Mouse (Mus musculus): ENCODE data around the gene Acer3. TPM values are rescaled to one million over a fixed set of nuclear protein-coding genes. Genes with fewer than 3 reads are reported as not detected.

Acer3 gene
- total and polyA plus RNA-seq, 3 experiments: 17.2 to 41.7 TPM; not detected in 1

DNA sequence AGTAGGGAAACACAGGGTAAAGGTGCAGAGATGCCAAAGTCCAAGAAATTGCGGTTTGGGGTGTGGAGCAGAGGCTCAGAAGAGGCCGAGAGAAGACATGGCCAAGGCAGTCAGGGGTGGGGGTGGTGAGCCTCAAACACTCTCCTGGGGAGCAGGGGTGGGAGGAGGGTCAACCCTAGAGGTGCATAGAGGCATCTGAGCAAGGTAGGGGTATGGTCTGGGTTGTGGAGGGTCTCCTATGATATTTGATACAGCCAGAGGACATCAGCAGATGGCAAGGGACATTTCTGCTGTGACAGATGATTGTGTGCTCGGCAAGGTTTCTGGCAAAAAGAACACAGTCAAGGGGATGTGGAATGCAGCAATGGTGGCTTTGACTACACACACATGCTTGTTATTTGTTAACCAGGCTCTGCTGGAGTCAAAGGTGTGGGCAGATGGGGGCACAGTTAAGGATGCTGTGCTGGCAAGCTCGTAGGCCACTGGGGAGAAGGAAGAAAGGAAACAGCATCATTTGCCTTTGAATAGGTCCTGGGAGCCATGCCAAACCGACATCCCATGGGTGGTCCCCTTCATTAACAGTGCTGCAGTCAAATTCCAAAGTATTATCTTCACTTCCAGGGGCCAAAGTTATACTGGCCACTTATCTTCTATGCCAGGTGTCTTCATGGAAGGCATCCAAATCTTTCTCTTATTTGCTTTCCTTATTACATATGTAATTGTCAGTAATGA, 2.4 kb upstream of the Acer3 start (continued):
- TF ChIP-seq CTCF (IDR thresholded peaks at IDR 0.05 in 2 of 3, conservative IDR thresholded peaks at IDR 0.05 in 1 of 3; ENCODE audit: control insufficient read depth in 1 of 3, insufficient read depth in 1 of 3, low read depth in 2 of 3, low read length in 3 of 3, poor library complexity in 1 of 3, severe bottlenecking in 1 of 3): no peak
- no peak for TF ChIP-seq ZKSCAN1 (IDR thresholded peaks at IDR 0.05; ENCODE audit: low read depth, low read length)
- TF ChIP-seq TAL1 (IDR thresholded peaks at IDR 0.05; ENCODE audit: low read length): peak; percentile 78
- TF ChIP-seq JUND (IDR thresholded peaks at IDR 0.05; ENCODE audit: low read depth, low read length): no peak
- no peak for TF ChIP-seq MYC (IDR thresholded peaks at IDR 0.05; ENCODE audit: low read depth, low read length)
- no peak for TF ChIP-seq POLR2A (IDR thresholded peaks at IDR 0.05; ENCODE audit: control insufficient read depth in 1 of 2, insufficient read depth in 1 of 2, low read depth in 1 of 2, low read length in 2 of 2, poor library complexity in 1 of 2)
- no peak for TF ChIP-seq NELFE (IDR thresholded peaks at IDR 0.05; ENCODE audit: low read depth, low read length)
- no peak for TF ChIP-seq MEF2A (IDR thresholded peaks at IDR 0.05; ENCODE audit: extremely low read depth, insufficient replicate concordance, low read depth, low read length, poor library complexity, severe bottlenecking)
- TF ChIP-seq MAX (IDR thresholded peaks at IDR 0.05; ENCODE audit: low read length): no peak
- TF ChIP-seq EP300 (IDR thresholded peaks at IDR 0.05; ENCODE audit: low read depth in 1 of 2, low read length in 2 of 2): peak; percentile 59 to 81
- TF ChIP-seq ZC3H11A (IDR thresholded peaks at IDR 0.05; ENCODE audit: low read depth, low read length): no peak
- no peak for TF ChIP-seq SMC3 (IDR thresholded peaks at IDR 0.05; ENCODE audit: low read depth, low read length)
- TF ChIP-seq GABPA (IDR thresholded peaks at IDR 0.05; ENCODE audit: low read depth, low read length): no peak
- TF ChIP-seq ZMIZ1 (IDR thresholded peaks at IDR 0.05; ENCODE audit: low read depth, low read length): no peak
- no peak for TF ChIP-seq BHLHE40 (IDR thresholded peaks at IDR 0.05; ENCODE audit: borderline replicate concordance, low read depth, low read length)
- TF ChIP-seq NRF1 (IDR thresholded peaks at IDR 0.05; ENCODE audit: insufficient read depth, low read depth, low read length, poor library complexity, severe bottlenecking): no peak
- no peak for TF ChIP-seq MAZ (IDR thresholded peaks at IDR 0.05; ENCODE audit: low read depth, low read length)
- TF ChIP-seq ZNF384 (IDR thresholded peaks at IDR 0.05; ENCODE audit: low read depth, low read length): no peak

DNA sequence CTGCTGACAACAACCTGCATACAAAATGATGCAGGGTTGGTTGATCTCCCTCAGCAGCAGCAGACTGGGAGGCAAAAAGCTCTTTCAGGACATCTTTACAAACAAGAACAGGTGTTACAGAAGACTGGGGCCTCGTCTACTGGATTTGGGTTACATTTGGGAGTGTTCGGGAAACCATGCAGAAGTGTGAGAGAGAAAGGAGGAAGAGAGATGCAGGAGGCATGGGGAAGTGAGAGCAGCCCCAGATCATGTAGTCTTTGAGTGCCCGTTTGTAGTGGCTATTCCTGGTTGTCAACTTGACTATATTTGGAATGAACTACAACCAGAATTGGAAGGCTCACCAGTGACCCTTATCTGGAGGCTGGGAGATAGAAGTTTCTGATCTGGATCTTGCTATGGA, 1.4 kb upstream of the Acer3 start:
- Histone ChIP-seq H3K27me3 (ENCODE audit: control insufficient read depth in 1 of 2, insufficient read depth in 2 of 2, low read length in 2 of 2) (no peaks in the 10 kb centered on the region), H3K9me3 (replicated peaks; ENCODE audit: insufficient read depth, low read length) (no peaks in the 10 kb centered on the region), H3K4me1 (ENCODE audit: control insufficient read depth in 1 of 2, insufficient read depth in 2 of 2, low read length in 2 of 2) (peaks cover 8 to 16% of the 10 kb centered on the region in 2 experiments), H3K9ac (ENCODE audit: control insufficient read depth, low read depth, low read length, poor library complexity, severe bottlenecking) (no peak overlapping the region), H3K4me3 (ENCODE audit: control insufficient read depth in 1 of 2, insufficient read depth in 1 of 2, low read depth in 2 of 2, low read length in 2 of 2) (no peak overlapping the region), H3K79me2 (ENCODE audit: control insufficient read depth, insufficient read depth, low read length, poor library complexity) (no peaks in the 10 kb centered on the region), H3K27ac (ENCODE audit: control insufficient read depth, low read depth, low read length) (no peak overlapping the region), H3K36me3 (ENCODE audit: control insufficient read depth in 1 of 2, insufficient read depth in 2 of 2, low read length in 2 of 2) (peaks cover 0 to 12% of the 10 kb centered on the region in 2 experiments; a peak in 2 of 4 replicates)
- TF ChIP-seq POLR2A (IDR thresholded peaks at IDR 0.05; ENCODE audit: control insufficient read depth in 1 of 2, insufficient read depth in 1 of 2, low read depth in 1 of 2, low read length in 2 of 2, poor library complexity in 1 of 2) (no peak), RAD21 (IDR thresholded peaks at IDR 0.05; ENCODE audit: low read depth, low read length) (no peak), GABPA (IDR thresholded peaks at IDR 0.05; ENCODE audit: low read depth, low read length) (no peak)
- no peak for DNase-seq (ENCODE audit: low read depth, low spot score)

All from MEL (cell line).